Mouse (Mus musculus) layer of hippocampus, adult 9-10 months (tissue): Measurements from ENCODE around the gene Lamtor4.
A peak's percentile ranks its signal among the peaks of the same experiment; 100 is the strongest.
"Not testable (repeated sequence)": the region's sequence is repeated elsewhere in the genome, so short reads cannot be mapped to it uniquely, and the experiment has no call there.

ENCODE experiments used
- DNase-seq: peaks from one replicate; pipeline ENCODE4 v3.0.0; 2022; ENCODE audit warnings: low spot score

The Lamtor4 gene

GRCm38 (mm10) chr5:138255353-138256093 lies at the start of gene Lamtor4:
Gene Lamtor4 (plus strand): TSS chr5:138255482.
- peak; percentile 97 for DNase-seq

- no peak for DNase-seq
These were observed 48.0 kb upstream of the Lamtor4 start for GRCm38 (mm10) chr5:138207253-138207652.

- no peak for DNase-seq
These were observed 47.4 kb upstream of the Lamtor4 start for GRCm38 (mm10) chr5:138207873-138208272.

- not testable (repeated sequence) for DNase-seq
These were observed 38.6 kb upstream of the Lamtor4 start for GRCm38 (mm10) chr5:138216632-138217031.

GRCm38 (mm10) chr5:138219864-138220263 lies 35.4 kb upstream of the Lamtor4 start:
- no peak for DNase-seq

GRCm38 (mm10) chr5:138222111-138222510 lies 33.2 kb upstream of the Lamtor4 start:
- peak; percentile 79 for DNase-seq

- DNase-seq = no peak
These were observed 32.0 kb upstream of the Lamtor4 start for GRCm38 (mm10) chr5:138223287-138223686.

- DNase-seq = no peak
These were observed 29.6 kb upstream of the Lamtor4 start, which contains the start of gene Nxpe5 for GRCm38 (mm10) chr5:138225700-138226099. Gene Nxpe5 (plus strand): TSS chr5:138225898.

GRCm38 (mm10) chr5:138226491-138226890 lies 28.8 kb upstream of the Lamtor4 start:
- DNase-seq = no peak

- DNase-seq = no peak
These were observed 27.9 kb upstream of the Lamtor4 start for GRCm38 (mm10) chr5:138227367-138227766.

- DNase-seq = no peak
These were observed 27.3 kb upstream of the Lamtor4 start for GRCm38 (mm10) chr5:138228026-138228425.

GRCm38 (mm10) chr5:138229511-138229910 lies 25.8 kb upstream of the Lamtor4 start:
- no peak for DNase-seq

GRCm38 (mm10) chr5:138233778-138234177 lies 21.5 kb upstream of the Lamtor4 start:
- no peak for DNase-seq

GRCm38 (mm10) chr5:138234224-138234623 lies 21.1 kb upstream of the Lamtor4 start:
- DNase-seq = no peak

- DNase-seq = no peak
These were observed 13.8 kb upstream of the Lamtor4 start for GRCm38 (mm10) chr5:138241511-138241910.

GRCm38 (mm10) chr5:138251144-138251543 lies 4.1 kb upstream of the Lamtor4 start:
- DNase-seq = no peak

GRCm38 (mm10) chr5:138253061-138253460 lies 2.2 kb upstream of the Lamtor4 start:
- DNase-seq = no peak

GRCm38 (mm10) chr5:138256094-138256467 lies 799 bp downstream of the Lamtor4 start:
- DNase-seq = no peak

- no peak for DNase-seq
These were observed 1.8 kb downstream of the Lamtor4 start for GRCm38 (mm10) chr5:138256966-138257584.

- DNase-seq = no peak
These were observed 2.3 kb downstream of the Lamtor4 start for GRCm38 (mm10) chr5:138257585-138257978.

- no peak for DNase-seq
These were observed 2.8 kb downstream of the Lamtor4 start for GRCm38 (mm10) chr5:138258078-138258477.

GRCm38 (mm10) chr5:138258542-138258941 lies 3.3 kb downstream of the Lamtor4 start:
- no peak for DNase-seq

- DNase-seq = no peak
These were observed 3.7 kb downstream of the Lamtor4 start for GRCm38 (mm10) chr5:138258993-138259392.

GRCm38 (mm10) chr5:138260051-138260450 lies 4.8 kb downstream of the Lamtor4 start:
- no peak for DNase-seq
